Mouse (Mus musculus) heart, postnatal 0 days (tissue): Measurements from ENCODE around the gene Clip2. TPM values are rescaled to one million over a fixed set of nuclear protein-coding genes. Genes with fewer than 3 reads are reported as not detected.

ENCODE experiments used
- ATAC-seq: fragments of 200-750 bp; cut with Nextera tagmentation; 2 replicates; pipeline ENCODE4 v1.8.0; 2017; ENCODE audit warnings: low read depth, moderate number of reproducible peaks, moderate library complexity; ENCODE audit not compliant: insufficient read depth
- DNase-seq: peaks from one replicate; pipeline ENCODE4 v3.0.0-alpha.2; 2016; ENCODE audit warnings: low spot score
- H3K27ac ChIP-seq: fragments of 300-500 bp; sonication (generic); 2 replicates; pipeline ENCODE4 v1.5.1; 2014; ENCODE audit warnings: low read depth, mild to moderate bottlenecking
- H3K27me3 ChIP-seq: fragments of 300-500 bp; sonication (generic); 2 replicates; pipeline ENCODE4 v1.6.1; 2014; ENCODE audit warnings: low read length, mixed read lengths; ENCODE audit not compliant: control insufficient read depth, insufficient read depth
- H3K36me3 ChIP-seq: fragments of 300-500 bp; sonication (generic); replicated peaks from 2 replicates; pipeline ENCODE4 v1.6.1; 2014; ENCODE audit warnings: low read length, mixed read lengths; ENCODE audit not compliant: control insufficient read depth, insufficient read depth
- H3K4me1 ChIP-seq: fragments of 300-500 bp; sonication (generic); 2 replicates; pipeline ENCODE4 v1.6.1; 2014; ENCODE audit warnings: antibody characterized with exemption; ENCODE audit not compliant: control insufficient read depth, insufficient read depth
- H3K4me2 ChIP-seq: fragments of 300-500 bp; sonication (generic); 2 replicates; pipeline ENCODE4 v1.6.1; 2014; ENCODE audit warnings: low read depth, mild to moderate bottlenecking, low read length, moderate library complexity
- H3K4me3 ChIP-seq: fragments of 300-500 bp; sonication (generic); 2 replicates; pipeline ENCODE4 v1.5.1; 2014; ENCODE audit warnings: low read depth, low read length
- H3K9ac ChIP-seq: fragments of 300-500 bp; sonication (generic); replicated peaks from 2 replicates; pipeline ENCODE4 v1.6.1; 2014; ENCODE audit warnings: low read depth, low read length, mixed read lengths
- H3K9me3 ChIP-seq: fragments of 300-500 bp; sonication (generic); replicated peaks from 2 replicates; pipeline ENCODE4 v1.6.1; 2016; ENCODE audit warnings: low read length; ENCODE audit not compliant: control insufficient read depth
- CTCF ChIP-seq: IDR thresholded peaks from 2 replicates; pipeline ENCODE4 v1.5.1; 2016; ENCODE audit warnings: antibody characterized with exemption, control low read depth, low read depth
- EP300 ChIP-seq: IDR thresholded peaks from 2 replicates; pipeline ENCODE4 v1.6.1; 2016; ENCODE audit warnings: antibody characterized with exemption, low read depth
- WGBS: fragments of 180-500 bp; shearing (Covaris S2); extraction: QIAGEN DNeasy Blood & Tissue Kit; methylation state at CpG from one replicate; pipeline ENCODE4 v1.1.7; 2014; 5-methylcytosine and 5-hydroxymethylcytosine counted together
- polyA plus RNA-seq: library from polyadenylated mRNA; unstranded; fragments of >200 nt; fragmentation: Nextera tagmentation; extraction: Ambion mirVana; gene quantifications from 2 replicates; pipeline ENCODE4 v1.2.1, GENCODE M21; 2015
- total RNA-seq: library from RNA; depleted of rRNA; stranded (reverse); fragments of >200 nt; gene quantifications from 2 replicates; pipeline ENCODE4 v1.2.3, GENCODE M21; 2014; ENCODE audit warnings: low replicate concordance

Gene Clip2
- total and polyA plus RNA-seq, 2 experiments from 2014 or later = 0.87 to 14.0 TPM

GRCm38 (mm10) chr5:134467030-134467549 lies 85.1 kb downstream of the Clip2 start:
- TF ChIP-seq EP300 = no peak
- TF ChIP-seq CTCF = no peak
- Histone ChIP-seq H3K9me3 (no peaks in the 10 kb centered on the region), H3K4me3 (no peak overlapping the region), H3K9ac (no peak overlapping the region), H3K27me3 (no peaks in the 10 kb centered on the region), H3K36me3 (no peaks in the 10 kb centered on the region), H3K4me2 (no peak overlapping the region), H3K27ac (no peak overlapping the region), H3K4me1 (no peaks in the 10 kb centered on the region)
- DNase-seq (no peak), ATAC-seq (no peak)
- 65% methylated on average over 8 of the region's 8 CpGs for WGBS

GRCm38 (mm10) chr5:134466296-134467029 lies 85.8 kb downstream of the Clip2 start:
- ATAC-seq = no peak
- H3K4me3 ChIP-seq = no peak overlapping the region
- TF ChIP-seq EP300 = no peak
- no peak for TF ChIP-seq CTCF
- 53% methylated on average over 21 of the region's 21 CpGs for WGBS
- H3K36me3 ChIP-seq = no peaks in the 10 kb centered on the region
- no peak for DNase-seq
- H3K9ac ChIP-seq = no peak overlapping the region
- H3K9me3 ChIP-seq = no peaks in the 10 kb centered on the region
- H3K4me1 ChIP-seq = no peaks in the 10 kb centered on the region
- no peaks in the 10 kb centered on the region for H3K27me3 ChIP-seq
- no peak overlapping the region for H3K4me2 ChIP-seq
- no peak overlapping the region for H3K27ac ChIP-seq

GRCm38 (mm10) chr5:134465197-134465596 lies 87.0 kb downstream of the Clip2 start:
- no peaks in the 10 kb centered on the region for H3K4me1 ChIP-seq
- whole genome bisulfite sequencing = 76% methylated on average over 1 of the region's 1 CpGs
- no peak overlapping the region for H3K4me3 ChIP-seq
- TF ChIP-seq CTCF (no peak), EP300 (no peak)
- H3K27ac ChIP-seq = no peak overlapping the region
- ATAC-seq (no peak), DNase-seq (no peak)
- H3K27me3 ChIP-seq = no peaks in the 10 kb centered on the region
- no peak overlapping the region for H3K9ac ChIP-seq
- no peaks in the 10 kb centered on the region for H3K9me3 ChIP-seq
- no peak overlapping the region for H3K4me2 ChIP-seq
- no peaks in the 10 kb centered on the region for H3K36me3 ChIP-seq

- 80% methylated on average over 5 of the region's 5 CpGs for WGBS
- Histone ChIP-seq H3K4me2 (no peak overlapping the region), H3K4me1 (no peaks in the 10 kb centered on the region), H3K36me3 (no peaks in the 10 kb centered on the region), H3K9me3 (no peaks in the 10 kb centered on the region), H3K9ac (no peak overlapping the region), H3K4me3 (no peak overlapping the region), H3K27me3 (no peaks in the 10 kb centered on the region), H3K27ac (no peak overlapping the region)
- ATAC-seq (no peak), DNase-seq (no peak)
- TF ChIP-seq CTCF (no peak), EP300 (no peak)
Measured at GRCm38 (mm10) chr5:134464225-134464624, 88.0 kb downstream of the Clip2 start.

GRCm38 (mm10) chr5:134462731-134463130 lies 89.5 kb downstream of the Clip2 start:
- no peaks in the 10 kb centered on the region for H3K4me1 ChIP-seq
- TF ChIP-seq EP300 (no peak), CTCF (no peak)
- H3K9ac ChIP-seq = no peak overlapping the region
- WGBS = 83% methylated on average over 8 of the region's 8 CpGs
- H3K4me3 ChIP-seq = no peak overlapping the region
- H3K27me3 ChIP-seq = no peaks in the 10 kb centered on the region
- H3K36me3 ChIP-seq = no peaks in the 10 kb centered on the region
- no peaks in the 10 kb centered on the region for H3K9me3 ChIP-seq
- DNase-seq = no peak
- H3K4me2 ChIP-seq = no peak overlapping the region
- no peak overlapping the region for H3K27ac ChIP-seq
- no peak for ATAC-seq

GRCm38 (mm10) chr5:134462316-134462715 lies 89.9 kb downstream of the Clip2 start:
- Histone ChIP-seq H3K9ac (no peak overlapping the region), H3K36me3 (no peaks in the 10 kb centered on the region), H3K4me1 (no peaks in the 10 kb centered on the region), H3K4me2 (no peak overlapping the region), H3K4me3 (no peak overlapping the region), H3K9me3 (no peaks in the 10 kb centered on the region), H3K27ac (no peak overlapping the region), H3K27me3 (no peaks in the 10 kb centered on the region)
- 83% methylated on average over 2 of the region's 2 CpGs for WGBS
- ATAC-seq (no peak), DNase-seq (no peak)
- TF ChIP-seq CTCF = no peak
- TF ChIP-seq EP300 = no peak
